Mouse (Mus musculus) G1E-ER4 (cell line): Measurements from ENCODE around the gene Vps13d. TPM values are rescaled to one million over a fixed set of nuclear protein-coding genes. Genes with fewer than 3 reads are reported as not detected.

Experiments
- GATA1 ChIP-seq: IDR thresholded peaks from one replicate; pipeline ENCODE4 v1.8.0; 2012; ENCODE audit warnings: low read length, inconsistent platforms
- polyA plus RNA-seq: library from polyadenylated mRNA; stranded (reverse); fragments of >175 nt; gene quantifications from 2 replicates; pipeline ENCODE4 v1.2.3, GENCODE M21; 2012

Vps13d gene
- polyA plus RNA-seq, 1 experiment: 3.1 TPM

- no peak for TF ChIP-seq GATA1
These were observed 172.0 kb downstream of the Vps13d start for GRCm38 (mm10) chr4:145022815-145023214.

DNA sequence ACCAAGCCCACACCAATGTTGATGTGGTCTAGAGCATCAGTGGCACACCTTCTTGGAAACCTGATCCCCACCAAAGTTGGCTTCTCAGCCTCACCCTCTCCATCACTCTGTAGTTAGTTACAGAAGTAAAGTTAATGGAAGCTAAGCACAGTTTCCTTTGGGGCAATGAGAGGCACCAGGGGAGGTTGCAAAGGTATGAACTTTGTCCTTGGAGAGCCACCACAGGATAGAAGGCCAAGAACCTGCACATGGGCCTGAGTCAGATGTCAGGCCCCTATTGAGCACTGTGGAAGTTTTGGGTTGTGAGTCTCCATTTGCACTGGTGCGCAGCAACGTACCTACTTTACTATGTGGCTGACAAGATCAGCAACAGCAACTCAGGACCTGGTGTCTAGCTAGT is 172.6 kb downstream of the Vps13d start:
- no peak for TF ChIP-seq GATA1

DNA sequence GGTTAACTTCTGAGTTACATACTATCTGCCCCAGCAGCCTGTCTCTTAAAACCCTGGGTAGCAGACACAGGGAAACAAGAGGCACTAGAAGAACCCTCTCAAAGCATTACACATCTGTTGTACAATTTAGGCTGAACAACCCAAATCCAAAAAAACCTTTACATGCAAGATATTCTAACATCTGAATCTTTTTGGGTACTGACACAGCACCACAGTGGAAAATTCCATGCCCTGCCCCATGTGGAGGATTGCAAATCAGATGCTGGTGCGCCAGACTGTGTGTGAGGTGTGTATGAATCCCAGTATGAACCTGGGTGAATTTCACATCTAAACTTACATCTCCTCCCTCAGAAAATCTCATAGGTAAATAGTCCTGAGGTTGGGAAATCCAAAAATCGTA is 174.4 kb downstream of the Vps13d start:
- no peak for TF ChIP-seq GATA1

GRCm38 (mm10) chr4:145019121-145019714 is 175.6 kb downstream of the Vps13d start:
- no peak for TF ChIP-seq GATA1

DNA sequence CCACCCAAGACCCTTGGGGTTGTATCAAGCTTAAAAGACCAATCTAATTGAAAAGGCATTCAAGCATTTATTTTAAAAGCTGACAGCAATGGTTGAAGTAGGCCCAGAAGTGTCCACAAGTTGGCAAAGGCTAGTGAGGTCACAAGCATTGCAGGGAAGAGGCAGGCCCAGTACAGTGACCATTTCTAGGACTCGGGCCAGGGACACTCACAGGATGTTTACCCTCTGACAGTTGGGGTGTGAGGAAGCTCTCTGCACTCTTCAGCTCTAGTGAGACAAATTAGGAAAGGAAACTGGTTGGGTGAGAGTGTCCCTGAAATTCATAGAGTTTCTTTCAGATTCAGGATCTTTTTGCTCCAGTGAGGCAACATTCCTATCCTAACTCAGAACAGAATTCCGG is 177.1 kb downstream of the Vps13d start:
- no peak for TF ChIP-seq GATA1

- no peak for TF ChIP-seq GATA1
These were observed 178.1 kb downstream of the Vps13d start for GRCm38 (mm10) chr4:145016669-145017068.

DNA sequence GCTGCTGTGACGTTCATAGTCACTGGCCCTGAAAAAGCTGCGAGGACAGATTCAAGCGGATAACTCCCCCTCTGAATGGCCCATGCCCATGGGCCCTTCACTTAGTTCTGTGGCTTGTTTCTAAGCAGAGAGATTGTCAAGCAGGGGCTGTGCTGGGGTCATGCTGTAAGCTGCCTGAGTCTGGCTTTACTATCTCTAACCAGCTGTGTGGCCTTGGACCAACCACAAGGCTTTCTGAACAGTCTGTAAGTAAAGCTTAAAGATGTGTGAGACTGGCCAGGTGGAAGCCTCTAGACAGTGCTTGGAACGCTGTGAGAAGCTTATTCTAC is 180.2 kb downstream of the Vps13d start:
- no peak for TF ChIP-seq GATA1

DNA sequence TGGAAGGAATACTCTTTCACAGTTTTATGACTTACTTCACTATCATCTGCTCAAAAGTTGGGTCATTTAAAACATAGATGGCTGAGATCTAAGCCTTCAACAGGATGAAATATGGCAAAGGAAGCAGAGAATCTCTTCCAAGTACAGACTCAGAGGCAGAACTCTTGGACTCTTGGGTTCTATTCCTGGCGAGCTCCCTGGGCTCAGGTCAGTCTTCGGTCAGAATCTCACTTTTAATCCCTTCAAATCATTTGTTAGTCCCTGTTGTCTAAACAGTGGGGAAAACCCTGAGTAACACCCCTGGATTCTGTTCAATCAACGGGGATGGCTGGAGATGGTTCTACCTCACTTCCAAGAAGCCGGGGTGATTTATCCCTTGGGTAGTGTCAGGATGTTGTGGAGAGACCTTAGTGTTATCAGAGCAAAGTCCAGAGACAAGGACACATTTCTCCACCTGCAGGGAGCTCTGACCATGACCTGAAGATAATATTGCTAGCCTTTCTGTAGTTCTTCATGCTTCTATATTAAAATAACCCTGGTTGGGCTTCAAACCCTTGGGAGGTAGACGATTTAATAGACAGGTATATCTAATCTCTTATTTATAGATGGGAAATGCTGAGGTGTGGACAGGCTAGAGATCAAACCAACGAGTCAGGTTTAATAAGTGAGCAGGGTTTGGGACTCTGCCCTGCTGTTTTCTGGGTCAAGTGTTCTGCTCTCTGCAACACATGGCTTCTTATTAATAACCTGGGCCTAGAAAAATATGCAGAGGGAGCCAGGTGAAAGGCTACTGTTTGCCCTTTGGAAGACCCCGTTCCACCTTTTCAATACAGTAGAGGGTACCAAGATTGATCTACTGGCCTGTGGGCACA is 180.8 kb downstream of the Vps13d start:
- no peak for TF ChIP-seq GATA1

- TF ChIP-seq GATA1: no peak
These were observed 181.6 kb downstream of the Vps13d start for GRCm38 (mm10) chr4:145013187-145013586.

GRCm38 (mm10) chr4:145011156-145011555 is 183.6 kb downstream of the Vps13d start:
- TF ChIP-seq GATA1: no peak

- no peak for TF ChIP-seq GATA1
These were observed 184.9 kb downstream of the Vps13d start for GRCm38 (mm10) chr4:145009934-145010333.

DNA sequence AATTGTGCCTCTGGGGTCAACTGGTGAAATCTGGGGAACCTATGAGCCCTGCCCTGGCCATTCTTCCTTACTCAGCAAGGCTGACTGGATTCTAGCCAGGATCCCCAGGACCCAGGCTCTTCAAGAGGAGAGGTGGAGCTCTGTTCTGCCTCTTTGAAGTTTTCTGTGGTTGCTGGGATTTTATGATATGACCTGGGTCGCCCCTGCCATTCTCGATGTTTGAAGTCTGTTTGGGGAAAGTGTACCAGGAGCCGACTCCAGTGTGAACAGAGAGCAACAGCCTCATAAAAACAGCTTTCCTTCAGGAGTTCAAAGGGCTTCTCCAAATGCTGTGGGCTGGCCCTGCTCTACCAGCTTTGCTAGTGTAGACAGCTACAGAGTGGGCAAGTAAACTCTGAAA is 185.4 kb downstream of the Vps13d start:
- TF ChIP-seq GATA1: no peak

GRCm38 (mm10) chr4:145005943-145006545 is 188.8 kb downstream of the Vps13d start:
- TF ChIP-seq GATA1: no peak

DNA sequence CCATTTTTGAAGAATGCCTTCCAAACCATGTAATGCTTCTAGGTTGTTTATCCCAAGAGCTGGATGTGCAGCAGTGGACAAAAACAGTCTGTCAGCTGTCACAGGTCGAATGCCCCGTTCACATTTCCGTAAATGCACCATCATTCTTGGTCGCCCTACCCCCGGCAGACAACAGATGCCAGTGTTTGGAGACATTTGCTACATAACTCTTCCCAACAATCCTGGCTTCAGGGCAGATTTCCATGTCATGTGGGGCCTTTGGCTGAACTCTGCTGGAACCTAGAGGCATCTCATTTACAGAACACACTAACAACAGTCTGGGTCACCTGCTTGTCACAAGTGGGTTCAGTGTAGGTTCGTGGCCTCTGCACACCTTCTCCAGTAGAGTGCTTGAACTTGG is 190.6 kb downstream of the Vps13d start:
- TF ChIP-seq GATA1: no peak

- no peak for TF ChIP-seq GATA1
These were observed 192.1 kb downstream of the Vps13d start for GRCm38 (mm10) chr4:145002733-145003132.

- TF ChIP-seq GATA1: no peak
These were observed 194.9 kb downstream of the Vps13d start for GRCm38 (mm10) chr4:144999903-145000382.

GRCm38 (mm10) chr4:144999572-144999880 is 195.3 kb downstream of the Vps13d start:
- TF ChIP-seq GATA1: no peak
